Mouse (Mus musculus) liver, adult (tissue): ENCODE data around the gene Rita1.
A peak's percentile ranks its signal among the peaks of the same experiment; 100 is the strongest.

Experiments used
- GATA4 ChIP-seq: IDR thresholded peaks from 2 replicates; pipeline ENCODE4 v1.6.1; 2014; ENCODE audit warnings: mild to moderate bottlenecking, low read length; ENCODE audit not compliant: insufficient replicate concordance

Rita1 gene

GRCm38 (mm10) chr5:120571056-120571740 lies 41.2 kb downstream of the Rita1 start:
- TF ChIP-seq GATA4 = no peak

GRCm38 (mm10) chr5:120570289-120570897 lies 42.0 kb downstream of the Rita1 start:
- TF ChIP-seq GATA4 = no peak

GRCm38 (mm10) chr5:120569791-120570190 lies 42.6 kb downstream of the Rita1 start:
- TF ChIP-seq GATA4 = no peak

- no peak for TF ChIP-seq GATA4
Observed at GRCm38 (mm10) chr5:120568964-120569363, 43.4 kb downstream of the Rita1 start.

- TF ChIP-seq GATA4 = no peak
Observed at GRCm38 (mm10) chr5:120568336-120568768, 44.0 kb downstream of the Rita1 start.

GRCm38 (mm10) chr5:120567761-120568211 lies 44.6 kb downstream of the Rita1 start:
- no peak for TF ChIP-seq GATA4

GRCm38 (mm10) chr5:120567253-120567701 lies 45.1 kb downstream of the Rita1 start:
- no peak for TF ChIP-seq GATA4

GRCm38 (mm10) chr5:120566681-120567252 lies 45.6 kb downstream of the Rita1 start:
- no peak for TF ChIP-seq GATA4

GRCm38 (mm10) chr5:120566101-120566500 lies 46.3 kb downstream of the Rita1 start:
- TF ChIP-seq GATA4 = no peak

GRCm38 (mm10) chr5:120565171-120565905 lies 47.1 kb downstream of the Rita1 start:
- 0 out of 2 replicates have a peak, but pooled peaks have one; percentile 27 for TF ChIP-seq GATA4

- TF ChIP-seq GATA4 = no peak
Observed at GRCm38 (mm10) chr5:120563914-120564311, 48.5 kb downstream of the Rita1 start.

- no peak for TF ChIP-seq GATA4
Observed at GRCm38 (mm10) chr5:120562956-120563913, 49.2 kb downstream of the Rita1 start.

- TF ChIP-seq GATA4 = no peak
Observed at GRCm38 (mm10) chr5:120560616-120561311, 51.6 kb downstream of the Rita1 start.

GRCm38 (mm10) chr5:120560129-120560615 lies 52.2 kb downstream of the Rita1 start:
- no peak for TF ChIP-seq GATA4

GRCm38 (mm10) chr5:120558762-120559161 lies 53.6 kb downstream of the Rita1 start:
- TF ChIP-seq GATA4 = no peak
